Mouse (Mus musculus) spleen, postnatal 14 days (tissue): ENCODE measurements around the gene Il12rb2.

Experiments
- DNase-seq, 2 experiments: peaks; one replicate each; pipeline ENCODE4 v3.0.0; 2021 to 2022; ENCODE audit warnings: low spot score in 2 of 2

The Il12rb2 gene

DNA sequence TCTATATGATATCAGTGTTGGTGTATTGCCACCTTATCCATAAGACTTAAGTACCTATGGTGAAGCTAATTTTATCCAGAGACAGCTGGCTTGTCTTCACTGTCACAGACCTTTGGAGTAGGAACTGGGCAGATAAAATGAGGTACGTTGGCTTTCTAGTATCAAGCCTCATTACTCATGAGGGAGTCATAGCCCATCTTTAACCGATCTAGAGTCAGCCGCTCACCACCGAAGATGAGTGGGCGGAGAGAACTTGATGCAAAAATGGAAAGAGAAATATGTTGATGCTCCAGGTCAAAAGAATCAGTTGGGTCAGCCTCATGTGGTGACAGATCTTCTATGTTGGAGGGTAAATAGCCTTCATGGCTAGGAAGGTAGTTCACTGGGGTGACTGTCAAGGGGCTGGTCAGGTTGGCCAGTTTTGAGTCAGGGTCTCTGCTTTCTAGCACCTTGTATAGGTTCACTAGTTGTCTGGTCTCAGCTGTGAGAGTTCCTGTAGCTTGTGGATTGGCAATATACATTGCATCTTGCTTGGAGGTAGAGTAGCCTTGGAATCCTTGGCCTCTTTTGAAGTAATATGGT is 83.9 kb downstream of the Il12rb2 start:
- no peak for DNase-seq

DNA sequence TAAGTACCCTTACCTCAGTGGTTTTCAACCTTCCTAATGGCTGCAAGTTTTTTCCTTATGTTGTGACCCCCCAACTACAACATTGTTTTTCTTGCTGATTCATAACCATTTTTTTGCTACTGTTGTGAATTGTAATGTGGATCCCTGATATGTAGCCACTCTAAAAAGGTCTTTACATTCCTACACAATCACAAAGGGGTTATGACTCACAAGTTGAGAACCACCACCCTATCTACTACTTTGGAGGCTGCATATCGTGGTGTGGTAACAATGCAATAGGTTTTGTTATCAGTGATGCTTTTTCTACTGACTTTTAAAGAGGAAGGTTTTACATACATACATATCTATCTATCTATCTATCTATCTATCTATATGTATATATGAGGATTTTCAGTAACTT is 93.1 kb downstream of the Il12rb2 start:
- DNase-seq = no peak

DNA sequence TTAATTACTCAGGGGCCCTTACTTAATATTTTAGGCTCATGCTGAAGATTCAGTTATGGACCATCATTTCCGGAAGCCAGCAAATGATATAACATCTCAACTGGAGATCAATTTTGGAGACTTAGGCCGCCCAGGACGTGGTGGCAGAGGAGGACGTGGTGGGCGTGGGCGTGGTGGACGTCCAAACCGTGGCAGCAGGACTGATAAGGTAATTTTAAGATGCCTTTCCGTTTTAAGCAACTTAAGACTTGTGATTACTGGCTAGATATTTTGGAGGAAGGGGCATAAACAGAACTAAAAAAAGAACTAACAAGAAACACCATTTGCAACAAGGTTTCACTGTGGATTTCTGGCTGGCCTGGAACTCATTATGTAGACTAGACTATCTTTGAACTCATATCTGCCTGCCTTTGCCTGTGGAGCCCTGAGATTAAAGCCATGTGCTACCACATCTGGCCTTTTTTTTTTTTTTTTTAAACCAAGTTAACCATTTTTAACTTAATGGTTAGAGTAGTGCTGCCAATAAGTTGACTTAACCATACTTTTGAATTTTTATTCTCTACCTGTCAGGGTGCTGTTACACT is 94.3 kb downstream of the Il12rb2 start:
- DNase-seq = peak; percentile 8 to 16

DNA sequence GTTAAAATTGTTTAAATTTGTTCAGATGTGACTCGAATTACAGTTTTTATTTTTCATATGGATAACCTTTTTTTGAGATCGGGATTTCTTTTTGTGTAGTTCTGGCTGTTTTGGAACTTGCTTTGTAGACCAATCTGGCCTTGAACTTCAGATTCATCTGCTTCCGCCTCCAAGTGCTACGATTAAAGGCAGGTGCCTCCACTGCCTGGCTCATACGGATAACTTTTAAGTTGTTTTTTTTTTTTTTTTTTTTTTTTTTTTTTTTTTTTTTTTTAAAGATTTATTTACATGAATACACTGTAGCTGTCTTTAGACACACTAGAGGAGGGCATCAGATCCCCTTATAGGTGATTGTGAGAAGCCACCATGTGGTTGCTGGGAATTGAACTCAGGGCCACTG is 98.0 kb downstream of the Il12rb2 start:
- no peak for DNase-seq

- DNase-seq = no peak
These were observed 106.5 kb downstream of the Il12rb2 start for GRCm38 (mm10) chr6:67269459-67269858.

DNA sequence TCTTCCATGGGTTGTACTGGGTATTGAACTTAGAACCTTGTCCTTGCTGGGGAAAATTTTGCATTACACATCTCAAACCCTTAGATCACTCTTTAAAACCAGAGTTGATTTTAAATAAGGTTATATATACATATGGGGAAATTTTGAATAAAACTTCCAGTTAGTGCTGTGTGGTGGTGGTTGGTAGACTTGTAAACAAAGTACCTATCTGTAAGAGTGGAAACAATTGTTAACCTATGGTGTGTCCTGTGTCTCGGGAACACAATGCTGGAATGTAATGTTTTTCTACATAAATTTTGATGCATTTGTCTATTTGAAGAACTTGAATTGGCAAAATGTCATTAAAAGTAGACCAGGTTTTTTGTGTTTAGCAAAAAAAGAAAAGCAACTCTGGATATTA is 107.0 kb downstream of the Il12rb2 start:
- no peak for DNase-seq

DNA sequence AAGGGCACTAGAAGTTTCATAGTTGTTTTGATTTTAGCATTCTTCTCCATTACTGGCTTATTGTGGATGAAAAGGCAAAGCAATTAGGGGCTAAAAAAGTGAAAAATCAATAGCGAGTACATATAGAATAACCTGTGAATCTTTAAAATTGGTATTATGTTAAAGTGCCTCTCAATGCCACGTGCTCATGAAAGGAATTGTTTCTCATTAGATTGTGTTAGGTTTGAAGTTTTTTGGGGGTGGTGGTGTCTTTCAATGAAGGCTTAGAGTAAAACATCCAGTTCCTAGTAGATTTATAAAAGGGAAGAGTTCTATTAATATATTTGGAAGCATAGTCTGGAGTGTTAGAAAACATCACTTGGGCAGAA is 107.8 kb downstream of the Il12rb2 start:
- DNase-seq = no peak

DNA sequence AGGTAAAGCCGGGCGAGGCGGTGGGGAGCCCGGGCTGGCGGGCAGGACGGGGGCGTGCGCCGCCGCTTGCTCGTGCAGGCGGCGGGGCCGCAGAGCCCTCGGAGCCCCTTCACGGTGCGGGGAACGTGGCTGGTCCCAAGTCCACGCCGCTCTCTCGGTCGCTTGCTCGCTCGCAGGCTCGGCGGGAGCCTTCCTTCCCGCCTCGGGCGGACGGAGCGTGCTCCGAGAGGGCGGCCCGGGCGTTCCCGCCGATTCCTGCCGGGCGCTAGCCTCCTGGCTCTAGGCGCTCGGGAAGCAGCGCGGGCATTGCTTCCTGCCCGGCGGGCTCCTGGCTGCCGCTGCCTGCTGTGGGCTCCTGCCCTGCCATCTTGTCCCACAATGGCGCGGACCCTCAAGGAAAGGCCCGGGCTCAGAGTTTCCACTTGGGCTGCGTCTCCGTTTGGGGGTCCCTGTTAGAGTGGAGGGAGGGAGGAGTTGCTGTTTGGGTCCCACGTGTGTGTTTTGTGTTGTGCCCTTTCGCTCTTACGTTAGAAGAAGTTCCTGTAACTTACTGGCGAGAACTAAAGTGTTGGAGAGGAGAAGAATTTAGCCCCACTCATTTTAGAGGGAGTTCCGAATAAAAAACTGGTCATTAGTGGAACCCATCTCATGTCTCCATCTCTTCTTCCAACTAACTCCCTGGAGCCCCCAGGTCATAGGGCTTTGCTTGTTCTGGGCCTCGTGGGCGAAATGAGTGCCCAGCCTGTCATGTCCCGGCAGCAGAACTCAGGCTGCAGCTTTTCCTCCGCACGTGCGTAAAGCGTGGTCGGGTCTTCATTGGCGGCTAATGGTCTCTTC is 108.4 kb downstream of the Il12rb2 start:
- DNase-seq = peak; percentile 24 to 31

DNA sequence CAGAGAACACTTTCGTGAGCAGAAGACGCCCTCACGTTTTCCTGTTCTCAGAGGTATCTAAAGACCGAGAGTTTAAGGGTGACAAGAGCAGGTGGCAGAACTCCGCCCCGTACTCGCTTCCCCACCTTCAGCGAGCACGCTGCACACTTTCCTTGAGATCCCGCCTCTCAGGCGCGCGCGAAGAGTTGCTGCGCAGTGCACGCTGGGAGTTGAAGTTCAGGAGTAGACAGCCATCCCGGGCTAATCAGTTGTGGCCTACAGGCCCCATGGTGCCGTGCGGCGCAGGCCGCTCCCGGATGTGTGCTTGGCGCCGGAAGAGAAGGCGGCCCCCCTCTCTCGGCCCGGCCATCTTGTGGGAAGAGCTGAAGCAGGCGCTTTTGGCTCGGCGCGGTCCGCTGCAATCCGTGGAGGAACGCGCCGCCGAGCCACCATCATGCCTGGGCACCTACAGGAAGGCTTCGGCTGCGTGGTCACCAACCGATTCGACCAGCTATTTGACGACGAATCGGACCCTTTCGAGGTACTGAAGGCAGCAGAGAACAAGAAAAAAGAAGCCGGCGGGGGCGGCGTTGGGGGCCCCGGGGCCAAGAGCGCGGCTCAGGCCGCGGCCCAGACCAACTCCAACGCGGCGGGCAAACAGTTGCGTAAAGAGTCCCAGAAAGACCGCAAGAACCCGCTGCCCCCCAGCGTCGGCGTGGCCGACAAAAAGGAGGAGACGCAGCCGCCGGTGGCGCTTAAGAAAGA is 109.2 kb downstream of the Il12rb2 start:
- DNase-seq = peak; percentile 88 to 92

DNA sequence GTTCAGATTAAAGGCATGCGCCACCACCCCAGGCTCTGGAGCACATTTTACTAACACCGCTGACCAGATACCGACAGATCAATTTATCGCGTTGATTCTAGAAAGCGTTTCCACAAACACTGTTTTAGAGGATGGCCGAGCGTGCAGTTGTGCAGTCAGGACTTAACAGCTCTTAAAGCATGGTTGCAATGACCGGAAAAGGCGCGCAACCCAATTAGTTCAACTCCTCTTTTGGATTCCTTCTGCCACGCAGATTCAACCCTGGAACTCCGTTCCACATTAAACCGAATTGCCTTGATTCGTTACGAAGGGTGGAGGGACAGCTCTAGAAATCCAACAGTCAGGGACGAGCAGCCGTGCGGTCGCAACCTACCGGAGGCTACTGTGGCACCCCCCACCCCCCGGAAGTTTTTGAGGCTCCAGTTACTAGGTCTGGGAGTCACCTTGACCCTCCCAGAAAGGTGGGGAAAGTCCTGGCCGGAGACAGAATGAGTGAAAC is 109.8 kb downstream of the Il12rb2 start:
- DNase-seq = peak in 1 of 2 experiments; percentile 11

DNA sequence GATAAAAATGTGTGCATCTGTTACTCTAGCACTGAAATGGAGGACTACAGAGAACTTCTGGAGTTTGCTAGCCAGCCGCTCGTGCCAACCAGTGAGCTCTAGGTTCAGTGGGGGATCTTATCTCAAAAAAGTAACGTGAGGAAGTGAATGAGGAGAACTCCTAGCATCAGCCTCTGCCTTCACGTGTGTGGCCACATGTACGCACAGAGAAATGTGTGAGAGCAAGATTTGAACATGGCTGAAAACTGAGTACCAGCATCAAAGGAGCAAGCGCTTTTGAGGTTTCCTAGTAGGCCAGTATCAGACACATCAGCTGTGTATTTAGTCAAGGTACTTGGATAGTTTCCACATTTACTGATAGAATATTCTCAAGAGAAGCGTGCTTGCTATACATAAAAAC is 111.1 kb downstream of the Il12rb2 start:
- DNase-seq = no peak

- DNase-seq = no peak
These were observed 124.9 kb downstream of the Il12rb2 start for GRCm38 (mm10) chr6:67251095-67251494.

DNA sequence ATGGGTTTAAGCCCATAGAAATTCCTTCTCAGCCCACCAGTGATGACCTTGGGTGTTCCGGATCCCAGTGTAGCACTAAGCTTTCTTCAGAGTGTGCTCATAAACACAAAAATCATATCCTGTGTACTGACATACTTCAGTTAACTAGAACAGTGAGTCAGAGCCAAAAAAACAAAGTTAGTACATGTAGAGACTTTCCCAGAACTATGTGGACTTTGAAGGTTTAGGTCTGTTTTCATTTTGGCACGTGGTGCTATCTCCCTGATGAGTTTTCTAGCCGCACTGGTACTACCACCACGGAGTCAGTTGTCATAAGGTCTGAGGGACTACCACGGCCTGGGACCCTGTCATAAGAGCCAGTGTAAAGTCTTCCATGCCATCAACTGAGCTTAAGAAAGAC is 131.5 kb downstream of the Il12rb2 start:
- no peak for DNase-seq

- DNase-seq = no peak
These were observed 132.1 kb downstream of the Il12rb2 start for GRCm38 (mm10) chr6:67243765-67244420.
